Mouse (Mus musculus) heart, postnatal 14 days (tissue): ENCODE data around the gene Trim30c. TPM values are rescaled to one million over a fixed set of nuclear protein-coding genes. Genes with fewer than 3 reads are reported as not detected.
"Not testable (repeated sequence)": the region's sequence is repeated elsewhere in the genome, so short reads cannot be mapped to it uniquely, and the experiment has no call there.

ENCODE experiments used
- DNase-seq, 2 experiments: peaks; one replicate each; pipeline ENCODE4 v3.0.0; 2021 to 2022
- intact Hi-C: fragments of 180-260 bp; cut with DNase I; formaldehyde crosslinking; loops from one replicate; pipeline ENCODE4 v1.15.1; 2025
- long read RNA-seq, 2 experiments: library from polyadenylated mRNA; stranded (forward); transcript quantifications; one replicate each; pipeline ENCODE4 v2.0.0; 2021
- total RNA-seq, 2 experiments: library from RNA; stranded (reverse); gene quantifications; 2 replicates each; pipeline ENCODE4 v1.2.3; 2021

Gene Trim30c
- under 1 TPM; 0.12 to 0.17 TPM for total RNA-seq
- long read RNA-seq, experiment 1, result 0 reads
- long read RNA-seq, experiment 2, partial matches to known transcripts, result 1 of 1 reads
- long read RNA-seq, experiment 2, other reads (novel, unspliced or antisense), result 0 of 1 reads

GRCm38 (mm10) chr7:104400698-104401097, at the start of gene Trim30c:
Gene Trim30c (minus strand): TSS chr7:104400837.
- DNase-seq, result no peak
- intact Hi-C loops, result no loop called here

- peak in 1 of 2 experiments; percentile 8 for DNase-seq
- intact Hi-C loops, result no loop called here
Observed at GRCm38 (mm10) chr7:104445961-104446645, 45.5 kb upstream of the Trim30c start.

- no peak for DNase-seq
- intact Hi-C loops, result no loop called here
Observed at GRCm38 (mm10) chr7:104404460-104404950, 3.9 kb upstream of the Trim30c start.

GRCm38 (mm10) chr7:104401140-104401539, 503 bp upstream of the Trim30c start:
- peak; percentile 1 for DNase-seq
- intact Hi-C loops, result no loop called here

GRCm38 (mm10) chr7:104398492-104398891, 2.1 kb downstream of the Trim30c start:
- DNase-seq, result no peak
- intact Hi-C loops, result no loop called here

- intact Hi-C loops, result no loop called here
- peak; percentile 2 to 9 for DNase-seq
Observed at GRCm38 (mm10) chr7:104369736-104370414, 30.8 kb downstream of the Trim30c start, which contains the start of gene Trim30b. Gene Trim30b (minus strand): TSS chr7:104369884.

- intact Hi-C loops, result no loop called here
Observed at GRCm38 (mm10) chr7:104366339-104366738, 34.3 kb downstream of the Trim30c start.

GRCm38 (mm10) chr7:104353600-104353967, 47.1 kb downstream of the Trim30c start:
- no peak for DNase-seq
- intact Hi-C loops, result no loop called here

More at GRCm38 (mm10) chr7:104366339-104366738, 34.3 kb downstream of the Trim30c start:
- no peak for DNase-seq

GRCm38 (mm10) chr7:104352717-104353599, 47.7 kb downstream of the Trim30c start, which contains the start of gene Trim12c:
Gene Trim12c (minus strand): TSS chr7:104353362.
- DNase-seq, result peak; percentile 64 to 70
- intact Hi-C loops, result no loop called here

GRCm38 (mm10) chr7:104348043-104348442, 52.6 kb downstream of the Trim30c start:
- DNase-seq, intact Hi-C loops: not testable (repeated sequence)

- DNase-seq, intact Hi-C loops: not testable (repeated sequence)
Observed at GRCm38 (mm10) chr7:104340744-104341143, 59.9 kb downstream of the Trim30c start.

- DNase-seq, intact Hi-C loops: not testable (repeated sequence)
Observed at GRCm38 (mm10) chr7:104335547-104335946, 65.1 kb downstream of the Trim30c start.

Other genes starting within 250 kb of the Trim30c start
- not detected for gene Olfm5, start 236.0 kb downstream of the Trim30c start, total RNA-seq
- not detected for gene Olfr648, start 217.4 kb downstream of the Trim30c start, total RNA-seq
- not detected for gene Olfr649, start 204.9 kb downstream of the Trim30c start, total RNA-seq
- under 1 TPM; 0.45 to 0.54 TPM for gene Trim6, start 182.0 kb downstream of the Trim30c start, total RNA-seq
- gene Trim34a, start 156.4 kb downstream of the Trim30c start, total RNA-seq, result 1 to 10 TPM; 3.7 to 3.8 TPM
- 1 to 10 TPM; 2.6 to 2.9 TPM for gene Trim5, start 112.7 kb downstream of the Trim30c start, total RNA-seq
- gene Trim12a, start 85.4 kb downstream of the Trim30c start, total RNA-seq, result 1 to 10 TPM; 6.1 to 8.2 TPM
- gene Trim34b, start 71.4 kb downstream of the Trim30c start, total RNA-seq, result under 1 TPM; 0.17 to 0.34 TPM
- 1 to 10 TPM; 5.4 to 6.5 TPM for gene Trim12c, start 47.5 kb downstream of the Trim30c start, total RNA-seq
- gene Trim30b, start 31.0 kb downstream of the Trim30c start, total RNA-seq, result not detected
- 1 to 10 TPM; 2.7 to 3.1 TPM for gene Trim30a, start 64.4 kb upstream of the Trim30c start, total RNA-seq
- 1 to 10 TPM in 1 of 2 experiments, under 1 TPM in 1; 0.45 to 1.2 TPM for gene Trim30d, start 107.0 kb upstream of the Trim30c start, total RNA-seq
- gene Olfr651, start 149.3 kb upstream of the Trim30c start, total RNA-seq, result not detected
- not detected for gene Olfr652, start 160.1 kb upstream of the Trim30c start, total RNA-seq
- gene Olfr653, start 176.5 kb upstream of the Trim30c start, total RNA-seq, result not detected
- not detected for gene Olfr654, start 186.2 kb upstream of the Trim30c start, total RNA-seq
- not detected for gene Olfr655, start 200.9 kb upstream of the Trim30c start, total RNA-seq
- not detected for gene Olfr656, start 213.1 kb upstream of the Trim30c start, total RNA-seq
- gene Olfr657, start 224.0 kb upstream of the Trim30c start, total RNA-seq, result not detected
- gene Olfr658, start 246.5 kb upstream of the Trim30c start, total RNA-seq, result not detected